Mouse (Mus musculus) forebrain, embryonic 12.5 days (tissue): Measurements from ENCODE around the gene Slc9a1. TPM values are rescaled to one million over a fixed set of nuclear protein-coding genes. Genes with fewer than 3 reads are reported as not detected.

Source experiments
- ATAC-seq: fragments of 200-750 bp; cut with Nextera tagmentation; 2 replicates; pipeline ENCODE4 v1.8.0; 2017; ENCODE audit warnings: moderate TSS enrichment; ENCODE audit not compliant: low FRiP score
- H3K27ac ChIP-seq: fragments of 300-500 bp; sonication (generic); 2 replicates; pipeline ENCODE4 v1.5.1; 2016; ENCODE audit warnings: mild to moderate bottlenecking
- H3K27me3 ChIP-seq: fragments of 300-500 bp; sonication (generic); 2 replicates; pipeline ENCODE4 v1.6.1; 2016; ENCODE audit warnings: mild to moderate bottlenecking
- H3K36me3 ChIP-seq: fragments of 300-500 bp; sonication (generic); replicated peaks from 2 replicates; pipeline ENCODE4 v1.6.1; 2016; ENCODE audit warnings: mild to moderate bottlenecking
- H3K4me1 ChIP-seq: fragments of 300-500 bp; sonication (generic); 2 replicates; pipeline ENCODE4 v1.6.1; 2016
- H3K4me2 ChIP-seq: fragments of 300-500 bp; sonication (generic); 2 replicates; pipeline ENCODE4 v1.6.1; 2016; ENCODE audit warnings: mild to moderate bottlenecking, moderate library complexity
- H3K4me3 ChIP-seq: fragments of 300-500 bp; sonication (generic); replicated peaks from 2 replicates; pipeline ENCODE4 v1.5.1; 2016; ENCODE audit warnings: mild to moderate bottlenecking
- H3K9ac ChIP-seq: fragments of 300-500 bp; sonication (generic); 2 replicates; pipeline ENCODE4 v1.6.1; 2016; ENCODE audit warnings: mild to moderate bottlenecking
- H3K9me3 ChIP-seq: fragments of 300-500 bp; sonication (generic); 2 replicates; pipeline ENCODE4 v1.6.1; 2016
- WGBS: fragments of 180-500 bp; shearing (Covaris S2); methylation state at CpG from one replicate; pipeline ENCODE4 v1.1.7; 2016; 5-methylcytosine and 5-hydroxymethylcytosine counted together
- polyA plus RNA-seq: library from polyadenylated mRNA; unstranded; fragments of >200 nt; fragmentation: Nextera tagmentation; extraction: Ambion mirVana; gene quantifications from 2 replicates; pipeline ENCODE4 v1.2.1, GENCODE M21; 2016

The Slc9a1 gene
- polyA plus RNA-seq, 1 experiment from 2014 or later: 7.2 TPM

GRCm38 (mm10) chr4:133378236-133379045, 8.9 kb downstream of the Slc9a1 start:
- 8% methylated on average over 13 of the region's 13 CpGs for WGBS
- H3K9ac ChIP-seq: peak overlapping the region; percentile 41
- H3K9me3 ChIP-seq: no peaks in the 10 kb centered on the region
- H3K4me3 ChIP-seq: no peak overlapping the region
- peak overlapping the region; percentile 10; the same call in 1 of the 2 replicates for H3K4me2 ChIP-seq
- no peaks in the 10 kb centered on the region for H3K27me3 ChIP-seq
- peaks cover 60% of the 10 kb centered on the region for H3K4me1 ChIP-seq
- ATAC-seq: peak; percentile 60; the same call in 1 of the 2 replicates
- peak overlapping the region; percentile 65; the same call in 1 of the 2 replicates for H3K27ac ChIP-seq
- peaks cover 8% of the 10 kb centered on the region for H3K36me3 ChIP-seq

- H3K9ac ChIP-seq: no peak overlapping the region
- H3K36me3 ChIP-seq: peaks cover 8% of the 10 kb centered on the region
- WGBS: 35% methylated on average over 5 of the region's 5 CpGs
- H3K4me3 ChIP-seq: no peak overlapping the region
- H3K9me3 ChIP-seq: no peaks in the 10 kb centered on the region
- no peak overlapping the region for H3K4me2 ChIP-seq
- peak overlapping the region; percentile 65; the same call in 1 of the 2 replicates for H3K27ac ChIP-seq
- H3K4me1 ChIP-seq: peaks cover 56% of the 10 kb centered on the region
- no peak for ATAC-seq
- H3K27me3 ChIP-seq: no peaks in the 10 kb centered on the region
Observed at GRCm38 (mm10) chr4:133379046-133379347, 9.5 kb downstream of the Slc9a1 start.

- Histone ChIP-seq H3K9me3 (no peaks in the 10 kb centered on the region), H3K4me1 (peaks cover 53% of the 10 kb centered on the region), H3K27me3 (no peaks in the 10 kb centered on the region), H3K36me3 (peaks cover 5% of the 10 kb centered on the region), H3K9ac (no peak overlapping the region), H3K4me3 (no peak overlapping the region), H3K4me2 (no peak overlapping the region), H3K27ac (no peak overlapping the region)
- 75% methylated on average over 3 of the region's 3 CpGs for WGBS
- no peak for ATAC-seq
Observed at GRCm38 (mm10) chr4:133379861-133380260, 10.4 kb downstream of the Slc9a1 start.

DNA sequence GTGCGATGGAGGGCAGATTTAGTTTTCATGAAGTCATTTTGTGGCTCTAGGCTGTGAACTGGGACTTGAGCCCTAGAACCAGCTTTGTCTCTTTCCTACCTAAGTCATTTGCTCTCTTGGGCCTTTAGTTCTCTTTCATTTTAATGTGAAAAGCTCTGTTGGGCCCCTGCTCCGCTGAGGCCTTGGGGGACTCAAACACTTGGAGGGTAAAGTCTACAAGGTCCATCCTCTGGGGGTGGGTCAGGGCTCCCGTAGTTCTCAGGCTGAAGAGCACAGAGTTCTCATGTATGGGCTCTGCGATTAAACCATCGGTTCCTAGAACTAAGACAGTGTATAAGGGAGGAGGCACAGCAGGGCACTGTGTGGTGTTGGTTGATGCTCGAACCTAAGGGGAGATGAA, 11.0 kb downstream of the Slc9a1 start:
- no peaks in the 10 kb centered on the region for H3K36me3 ChIP-seq
- H3K9ac ChIP-seq: no peak overlapping the region
- peaks cover 47% of the 10 kb centered on the region for H3K4me1 ChIP-seq
- no peak for ATAC-seq
- H3K27me3 ChIP-seq: no peaks in the 10 kb centered on the region
- H3K4me2 ChIP-seq: no peak overlapping the region
- no peaks in the 10 kb centered on the region for H3K9me3 ChIP-seq
- no peak overlapping the region for H3K27ac ChIP-seq
- H3K4me3 ChIP-seq: no peak overlapping the region
- WGBS: 59% methylated on average over 6 of the region's 6 CpGs

DNA sequence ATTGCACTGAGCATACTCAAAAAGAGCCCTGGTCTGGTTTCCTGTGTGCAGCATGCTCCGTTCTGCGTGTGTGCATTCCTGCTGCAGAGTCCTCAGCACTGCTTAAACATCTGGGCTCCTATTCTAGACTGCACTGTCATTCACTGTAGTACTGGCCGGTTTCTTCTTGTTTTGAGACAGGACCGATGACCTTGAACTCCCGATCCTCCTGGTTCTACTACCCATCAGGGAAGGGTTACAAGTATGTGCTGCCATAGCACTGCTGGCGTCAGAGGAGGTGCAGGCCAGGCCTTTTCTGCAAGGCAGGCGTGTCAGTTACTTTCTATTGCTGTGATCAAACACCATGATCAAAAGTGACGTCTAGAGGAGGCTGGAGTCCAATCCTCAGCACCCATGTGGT, 11.6 kb downstream of the Slc9a1 start:
- ATAC-seq: no peak
- Histone ChIP-seq H3K4me2 (no peak overlapping the region), H3K27me3 (no peaks in the 10 kb centered on the region), H3K4me3 (no peak overlapping the region), H3K36me3 (no peaks in the 10 kb centered on the region), H3K9ac (no peak overlapping the region), H3K9me3 (no peaks in the 10 kb centered on the region), H3K4me1 (peaks cover 40% of the 10 kb centered on the region), H3K27ac (no peak overlapping the region)
- WGBS: 87% methylated on average over 8 of the region's 8 CpGs

GRCm38 (mm10) chr4:133386061-133386797, 16.7 kb downstream of the Slc9a1 start:
- H3K27ac ChIP-seq: no peak overlapping the region
- no peak overlapping the region for H3K4me3 ChIP-seq
- no peaks in the 10 kb centered on the region for H3K36me3 ChIP-seq
- H3K9ac ChIP-seq: no peak overlapping the region
- WGBS: 71% methylated on average over 7 of the region's 7 CpGs
- 0 out of 2 replicates have a peak, but pooled peaks cover 4% of the 10 kb centered on the region for H3K4me1 ChIP-seq
- ATAC-seq: no peak
- no peaks in the 10 kb centered on the region for H3K27me3 ChIP-seq
- no peak overlapping the region for H3K4me2 ChIP-seq
- no peaks in the 10 kb centered on the region for H3K9me3 ChIP-seq

- no peak overlapping the region for H3K9ac ChIP-seq
- H3K27me3 ChIP-seq: no peaks in the 10 kb centered on the region
Observed at GRCm38 (mm10) chr4:133387053-133387452, 17.5 kb downstream of the Slc9a1 start.

GRCm38 (mm10) chr4:133388781-133389552, 19.5 kb downstream of the Slc9a1 start:
- no peak for ATAC-seq
- Histone ChIP-seq H3K27me3 (no peaks in the 10 kb centered on the region), H3K4me1 (0 out of 2 replicates have a peak, but pooled peaks cover 3% of the 10 kb centered on the region), H3K4me2 (no peak overlapping the region), H3K9ac (no peak overlapping the region), H3K27ac (no peak overlapping the region), H3K9me3 (no peaks in the 10 kb centered on the region), H3K4me3 (no peak overlapping the region), H3K36me3 (no peaks in the 10 kb centered on the region)
- WGBS: 92% methylated on average over 16 of the region's 16 CpGs

More at GRCm38 (mm10) chr4:133387053-133387452, 17.5 kb downstream of the Slc9a1 start:
- Histone ChIP-seq H3K4me2 (no peak overlapping the region), H3K27ac (no peak overlapping the region), H3K9me3 (no peaks in the 10 kb centered on the region), H3K4me3 (no peak overlapping the region), H3K36me3 (no peaks in the 10 kb centered on the region), H3K4me1 (0 out of 2 replicates have a peak, but pooled peaks cover 3% of the 10 kb centered on the region)
- no peak for ATAC-seq

DNA sequence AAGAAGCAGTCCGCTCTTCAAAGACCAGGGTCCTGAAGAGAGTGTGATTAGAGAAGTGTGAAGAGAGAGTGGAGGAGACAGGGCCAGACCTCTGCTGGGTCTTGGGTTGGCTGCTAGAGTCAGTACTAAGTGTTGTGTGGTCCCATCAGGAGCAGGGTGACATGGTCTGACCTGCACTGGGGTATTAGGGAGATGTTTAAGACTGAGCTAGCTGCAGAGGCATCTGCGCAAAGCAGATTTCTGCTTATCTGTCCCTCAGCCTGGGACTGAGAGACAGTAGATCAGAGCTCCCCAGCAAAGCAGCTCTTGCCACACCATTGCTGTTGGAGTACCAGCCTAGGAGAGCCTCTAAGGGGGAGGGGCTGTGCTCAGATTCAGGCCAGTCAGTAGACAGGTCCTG, 20.5 kb downstream of the Slc9a1 start:
- Histone ChIP-seq H3K9me3 (no peaks in the 10 kb centered on the region), H3K36me3 (no peaks in the 10 kb centered on the region), H3K9ac (no peak overlapping the region), H3K4me1 (peaks cover 10% of the 10 kb centered on the region; the same call in 1 of the 2 replicates), H3K4me2 (no peak overlapping the region), H3K27me3 (no peaks in the 10 kb centered on the region), H3K4me3 (no peak overlapping the region), H3K27ac (no peak overlapping the region)
- 94% methylated on average over 2 of the region's 2 CpGs for WGBS
- no peak for ATAC-seq

DNA sequence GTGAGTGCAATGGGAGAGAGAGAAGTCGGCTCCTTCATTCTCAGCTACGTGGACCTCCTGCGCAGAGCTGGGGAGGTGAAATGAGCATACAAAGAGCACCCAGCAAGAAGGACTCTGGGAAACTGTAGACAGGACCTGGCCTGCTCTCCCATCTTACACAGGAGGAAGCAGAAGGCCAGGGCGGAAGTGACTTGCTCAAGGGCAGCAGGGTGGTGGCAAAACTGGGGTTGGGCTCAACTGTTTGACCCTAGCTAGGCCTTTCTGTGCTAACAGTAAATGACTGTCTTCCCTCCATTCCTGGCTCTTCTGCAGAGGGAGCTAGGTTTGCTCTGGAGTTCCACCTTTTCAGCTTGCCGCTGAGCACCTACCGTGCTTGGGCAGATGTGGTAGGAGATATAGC, 21.1 kb downstream of the Slc9a1 start:
- ATAC-seq: no peak
- H3K4me3 ChIP-seq: no peak overlapping the region
- H3K36me3 ChIP-seq: no peaks in the 10 kb centered on the region
- 89% methylated on average over 6 of the region's 6 CpGs for WGBS
- H3K9ac ChIP-seq: no peak overlapping the region
- H3K4me2 ChIP-seq: no peak overlapping the region
- H3K27ac ChIP-seq: no peak overlapping the region
- no peaks in the 10 kb centered on the region for H3K27me3 ChIP-seq
- peaks cover 16% of the 10 kb centered on the region for H3K4me1 ChIP-seq
- no peaks in the 10 kb centered on the region for H3K9me3 ChIP-seq

- H3K27me3 ChIP-seq: no peaks in the 10 kb centered on the region
- H3K9ac ChIP-seq: no peak overlapping the region
- no peaks in the 10 kb centered on the region for H3K36me3 ChIP-seq
- no peaks in the 10 kb centered on the region for H3K9me3 ChIP-seq
- no peak overlapping the region for H3K4me2 ChIP-seq
- WGBS: 86% methylated on average over 18 of the region's 18 CpGs
- H3K27ac ChIP-seq: no peak overlapping the region
- H3K4me3 ChIP-seq: no peak overlapping the region
- ATAC-seq: no peak
- peaks cover 24% of the 10 kb centered on the region for H3K4me1 ChIP-seq
Observed at GRCm38 (mm10) chr4:133391185-133392040, 21.9 kb downstream of the Slc9a1 start.
